Mouse (Mus musculus): ENCODE data around the gene Spc25. TPM values are rescaled to one million over a fixed set of nuclear protein-coding genes. Genes with fewer than 3 reads are reported as not detected.

The Spc25 gene
- polyA plus RNA-seq, 1 experiment from 2014 or later, result 280 TPM

GRCm38 (mm10) chr2:69228635-69229034, 22.6 kb upstream of the Spc25 start:
- DNase-seq (ENCODE audit: low spot score), result no peak
- H3K4me2 ChIP-seq (ENCODE audit: low read depth, low read length, severe bottlenecking), result no peak overlapping the region
- no peak overlapping the region for H3K27ac ChIP-seq (ENCODE audit: low read depth, low read length)
- 87% methylated on average over 6 of the region's 6 CpGs for WGBS
- no peaks in the 10 kb centered on the region for H3K36me3 ChIP-seq (ENCODE audit: control insufficient read depth, insufficient read depth, low read length)
- H3K4me3 ChIP-seq (ENCODE audit: low read depth, low read length), result no peak overlapping the region
- ATAC-seq (replicated peaks; ENCODE audit: low FRiP score), result no peak
- no peaks in the 10 kb centered on the region for H3K27me3 ChIP-seq (ENCODE audit: control insufficient read depth, insufficient read depth, low read length)
- no peaks in the 10 kb centered on the region for H3K9me3 ChIP-seq (ENCODE audit: control insufficient read depth, low read length)
- no peaks in the 10 kb centered on the region for H3K4me1 ChIP-seq (replicated peaks; ENCODE audit: control insufficient read depth, insufficient read depth, low read length)
- no peak overlapping the region for H3K9ac ChIP-seq (ENCODE audit: low read length)

GRCm38 (mm10) chr2:69226876-69227275, 20.9 kb upstream of the Spc25 start:
- Histone ChIP-seq H3K27me3 (ENCODE audit: control insufficient read depth, insufficient read depth, low read length) (no peaks in the 10 kb centered on the region), H3K36me3 (ENCODE audit: control insufficient read depth, insufficient read depth, low read length) (no peaks in the 10 kb centered on the region), H3K27ac (ENCODE audit: low read depth, low read length) (no peak overlapping the region), H3K9me3 (ENCODE audit: control insufficient read depth, low read length) (no peaks in the 10 kb centered on the region), H3K4me3 (ENCODE audit: low read depth, low read length) (no peak overlapping the region), H3K4me1 (replicated peaks; ENCODE audit: control insufficient read depth, insufficient read depth, low read length) (no peaks in the 10 kb centered on the region), H3K4me2 (ENCODE audit: low read depth, low read length, severe bottlenecking) (no peak overlapping the region), H3K9ac (ENCODE audit: low read length) (no peak overlapping the region)
- DNase-seq (ENCODE audit: low spot score) (no peak), ATAC-seq (replicated peaks; ENCODE audit: low FRiP score) (no peak)
- WGBS, result 91% methylated on average over 9 of the region's 9 CpGs

DNA sequence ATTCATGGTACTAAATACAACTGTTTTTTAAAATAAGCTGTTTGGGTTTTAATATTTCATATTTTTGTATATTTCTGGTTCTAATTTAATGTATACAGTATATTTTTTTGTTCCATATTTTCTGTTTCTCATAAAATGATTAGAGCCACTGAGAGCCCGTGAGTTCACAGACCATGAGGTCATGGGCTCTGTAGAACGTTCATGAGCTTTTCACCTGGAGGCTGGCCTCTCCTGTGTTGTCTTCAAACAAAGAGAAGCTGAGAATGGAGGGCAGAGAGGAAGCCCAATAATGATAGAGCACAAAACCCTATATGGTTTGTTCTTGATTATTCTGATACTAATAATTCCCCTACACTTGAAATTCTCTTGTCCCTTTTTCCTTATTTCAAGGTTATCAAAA, 18.7 kb upstream of the Spc25 start:
- WGBS, result 54% methylated on average over 2 of the region's 2 CpGs
- H3K9me3 ChIP-seq (ENCODE audit: control insufficient read depth, low read length), result no peaks in the 10 kb centered on the region
- no peak overlapping the region for H3K4me2 ChIP-seq (ENCODE audit: low read depth, low read length, severe bottlenecking)
- DNase-seq (ENCODE audit: low spot score), result no peak
- H3K4me1 ChIP-seq (replicated peaks; ENCODE audit: control insufficient read depth, insufficient read depth, low read length), result no peaks in the 10 kb centered on the region
- H3K27me3 ChIP-seq (ENCODE audit: control insufficient read depth, insufficient read depth, low read length), result no peaks in the 10 kb centered on the region
- no peak overlapping the region for H3K9ac ChIP-seq (ENCODE audit: low read length)
- no peaks in the 10 kb centered on the region for H3K36me3 ChIP-seq (ENCODE audit: control insufficient read depth, insufficient read depth, low read length)
- no peak overlapping the region for H3K27ac ChIP-seq (ENCODE audit: low read depth, low read length)
- no peak overlapping the region for H3K4me3 ChIP-seq (ENCODE audit: low read depth, low read length)
- ATAC-seq (replicated peaks; ENCODE audit: low FRiP score), result no peak

- Histone ChIP-seq H3K9ac (ENCODE audit: low read length) (no peak overlapping the region), H3K4me3 (ENCODE audit: low read depth, low read length) (no peak overlapping the region), H3K27ac (ENCODE audit: low read depth, low read length) (no peak overlapping the region), H3K9me3 (ENCODE audit: control insufficient read depth, low read length) (no peaks in the 10 kb centered on the region), H3K27me3 (ENCODE audit: control insufficient read depth, insufficient read depth, low read length) (no peaks in the 10 kb centered on the region), H3K4me1 (replicated peaks; ENCODE audit: control insufficient read depth, insufficient read depth, low read length) (no peaks in the 10 kb centered on the region), H3K4me2 (ENCODE audit: low read depth, low read length, severe bottlenecking) (no peak overlapping the region), H3K36me3 (ENCODE audit: control insufficient read depth, insufficient read depth, low read length) (no peaks in the 10 kb centered on the region)
- ATAC-seq (replicated peaks; ENCODE audit: low FRiP score) (no peak), DNase-seq (ENCODE audit: low spot score) (no peak)
- 82% methylated on average over 10 of the region's 10 CpGs for WGBS
Observed at GRCm38 (mm10) chr2:69222815-69223214, 16.8 kb upstream of the Spc25 start.

- Histone ChIP-seq H3K9me3 (ENCODE audit: control insufficient read depth, low read length) (no peaks in the 10 kb centered on the region), H3K27ac (ENCODE audit: low read depth, low read length) (no peak overlapping the region), H3K36me3 (ENCODE audit: control insufficient read depth, insufficient read depth, low read length) (no peaks in the 10 kb centered on the region), H3K4me1 (replicated peaks; ENCODE audit: control insufficient read depth, insufficient read depth, low read length) (no peaks in the 10 kb centered on the region), H3K9ac (ENCODE audit: low read length) (no peak overlapping the region), H3K27me3 (ENCODE audit: control insufficient read depth, insufficient read depth, low read length) (no peaks in the 10 kb centered on the region), H3K4me3 (ENCODE audit: low read depth, low read length) (no peak overlapping the region), H3K4me2 (ENCODE audit: low read depth, low read length, severe bottlenecking) (no peak overlapping the region)
- WGBS, result 34% methylated on average over 5 of the region's 5 CpGs
- ATAC-seq (replicated peaks; ENCODE audit: low FRiP score), result no peak
- no peak for DNase-seq (ENCODE audit: low spot score)
Observed at GRCm38 (mm10) chr2:69221868-69222416, 15.9 kb upstream of the Spc25 start.

- Histone ChIP-seq H3K27ac (ENCODE audit: low read depth, low read length) (no peak overlapping the region), H3K4me3 (ENCODE audit: low read depth, low read length) (no peak overlapping the region), H3K4me1 (replicated peaks; ENCODE audit: control insufficient read depth, insufficient read depth, low read length) (no peaks in the 10 kb centered on the region), H3K27me3 (ENCODE audit: control insufficient read depth, insufficient read depth, low read length) (no peaks in the 10 kb centered on the region), H3K4me2 (ENCODE audit: low read depth, low read length, severe bottlenecking) (no peak overlapping the region), H3K36me3 (ENCODE audit: control insufficient read depth, insufficient read depth, low read length) (no peaks in the 10 kb centered on the region), H3K9ac (ENCODE audit: low read length) (no peak overlapping the region), H3K9me3 (ENCODE audit: control insufficient read depth, low read length) (no peaks in the 10 kb centered on the region)
- no peak for ATAC-seq (replicated peaks; ENCODE audit: low FRiP score)
- 92% methylated on average over 7 of the region's 7 CpGs for WGBS
- DNase-seq (ENCODE audit: low spot score), result no peak
Observed at GRCm38 (mm10) chr2:69215242-69215641, 9.2 kb upstream of the Spc25 start.

DNA sequence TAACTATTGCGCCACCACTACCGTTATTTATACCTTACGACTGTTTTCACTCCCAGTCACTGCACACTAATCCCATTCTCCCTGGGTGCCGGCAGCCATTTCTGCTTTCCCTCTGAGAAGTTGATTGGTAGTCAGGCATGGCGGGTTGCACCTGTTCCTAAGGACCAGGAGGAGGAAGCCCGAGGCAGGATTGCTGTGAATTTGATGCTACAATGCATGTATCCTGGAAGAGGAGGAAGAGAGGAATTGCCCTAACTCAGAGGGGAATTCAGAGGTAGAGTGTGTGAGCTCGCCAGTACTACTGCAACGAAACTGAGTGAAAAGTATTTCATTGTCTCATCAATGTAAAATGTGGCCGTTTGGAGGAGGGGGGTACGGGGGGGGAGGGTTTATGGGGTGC, 6.7 kb upstream of the Spc25 start:
- H3K4me2 ChIP-seq (ENCODE audit: low read depth, low read length, severe bottlenecking), result no peak overlapping the region
- no peak overlapping the region for H3K9ac ChIP-seq (ENCODE audit: low read length)
- no peak overlapping the region for H3K4me3 ChIP-seq (ENCODE audit: low read depth, low read length)
- DNase-seq (ENCODE audit: low spot score) (no peak), ATAC-seq (replicated peaks; ENCODE audit: low FRiP score) (no peak)
- H3K27me3 ChIP-seq (ENCODE audit: control insufficient read depth, insufficient read depth, low read length), result no peaks in the 10 kb centered on the region
- H3K9me3 ChIP-seq (ENCODE audit: control insufficient read depth, low read length), result no peaks in the 10 kb centered on the region
- H3K4me1 ChIP-seq (replicated peaks; ENCODE audit: control insufficient read depth, insufficient read depth, low read length), result no peaks in the 10 kb centered on the region
- no peak overlapping the region for H3K27ac ChIP-seq (ENCODE audit: low read depth, low read length)
- WGBS, result 70% methylated on average over 10 of the region's 10 CpGs
- no peaks in the 10 kb centered on the region for H3K36me3 ChIP-seq (ENCODE audit: control insufficient read depth, insufficient read depth, low read length)

DNA sequence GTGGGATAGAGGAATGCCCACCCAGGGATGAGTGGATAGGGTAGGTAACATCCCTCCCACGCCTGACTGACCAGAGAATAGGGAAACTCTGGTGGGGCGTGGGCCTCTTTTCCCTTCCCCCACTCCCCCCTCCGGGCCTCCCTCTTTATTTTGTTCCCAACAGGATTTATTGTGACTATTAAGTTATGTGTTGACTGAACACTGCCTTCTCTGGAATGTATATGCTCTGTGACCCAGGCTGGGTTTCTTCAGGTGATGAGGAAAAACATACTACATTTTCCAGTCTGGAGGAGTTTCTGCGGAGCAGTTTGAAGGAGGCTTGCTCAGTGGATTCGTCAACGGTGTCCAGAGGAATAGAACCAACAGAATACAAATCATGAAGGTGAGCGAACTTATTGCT, 4.8 kb upstream of the Spc25 start, which contains the start of gene G6pc2:
Gene G6pc2 (plus strand): TSS at position 301 of the 400 bp plus-strand sequence.
- ATAC-seq (replicated peaks; ENCODE audit: low FRiP score), result no peak
- 87% methylated on average over 7 of the region's 7 CpGs for WGBS
- Histone ChIP-seq H3K4me1 (replicated peaks; ENCODE audit: control insufficient read depth, insufficient read depth, low read length) (no peaks in the 10 kb centered on the region), H3K27ac (ENCODE audit: low read depth, low read length) (no peak within 1 kb of the TSS), H3K36me3 (ENCODE audit: control insufficient read depth, insufficient read depth, low read length) (no peaks in the 10 kb centered on the region), H3K27me3 (ENCODE audit: control insufficient read depth, insufficient read depth, low read length) (no peaks in the 10 kb centered on the region), H3K9ac (ENCODE audit: low read length) (no peak within 1 kb of the TSS), H3K4me3 (ENCODE audit: low read depth, low read length) (no peak within 1 kb of the TSS), H3K9me3 (ENCODE audit: control insufficient read depth, low read length) (no peaks in the 10 kb centered on the region), H3K4me2 (ENCODE audit: low read depth, low read length, severe bottlenecking) (no peak within 1 kb of the TSS)
- no peak for DNase-seq (ENCODE audit: low spot score)

- 90% methylated on average over 3 of the region's 3 CpGs for WGBS
- Histone ChIP-seq H3K4me2 (ENCODE audit: low read depth, low read length, severe bottlenecking) (no peak overlapping the region), H3K27me3 (ENCODE audit: control insufficient read depth, insufficient read depth, low read length) (no peaks in the 10 kb centered on the region), H3K9me3 (ENCODE audit: control insufficient read depth, low read length) (no peaks in the 10 kb centered on the region), H3K36me3 (ENCODE audit: control insufficient read depth, insufficient read depth, low read length) (no peaks in the 10 kb centered on the region), H3K4me1 (replicated peaks; ENCODE audit: control insufficient read depth, insufficient read depth, low read length) (no peaks in the 10 kb centered on the region), H3K9ac (ENCODE audit: low read length) (no peak overlapping the region), H3K4me3 (ENCODE audit: low read depth, low read length) (no peak overlapping the region), H3K27ac (ENCODE audit: low read depth, low read length) (no peak overlapping the region)
- ATAC-seq (replicated peaks; ENCODE audit: low FRiP score), result no peak
- no peak for DNase-seq (ENCODE audit: low spot score)
Observed at GRCm38 (mm10) chr2:69209684-69210083, 3.7 kb upstream of the Spc25 start.

Measured in forebrain, embryonic 11.5 days (tissue).